Mouse (Mus musculus): ENCODE measurements around the gene Gng4.

- TF ChIP-seq CTCF (IDR thresholded peaks at IDR 0.05; ENCODE audit: insufficient read depth, low read depth, low read length) (no peak), POLR2A (IDR thresholded peaks at IDR 0.05; ENCODE audit: insufficient read depth, low read depth, low read length) (no peak)
Observed at GRCm38 (mm10) chr13:13788070-13788469, 4.2 kb downstream of the Gng4 start.

Measured in olfactory bulb, adult 2 months (tissue).